Mouse (Mus musculus) embryonic stem cell, embryonic (primary cell): ENCODE data around the gene Msrb3.

Experiments used
- CTCF ChIA-PET, 4 experiments: fragments of 300-600 bp in 2 of 4; fragments of 350-600 bp in 2 of 4; sonication (Branson Sonifier 250); formaldehyde crosslinking; loops; one replicate each; lab custom pipeline; 2022; ENCODE audit warnings: inconsistent platforms in 2 of 4; lab: Charles Lee
- POLR2A ChIA-PET, 4 experiments: fragments of 300-600 bp in 2 of 4; fragments of 350-600 bp in 2 of 4; sonication (Branson Sonifier 250); formaldehyde crosslinking; loops; one replicate each; lab custom pipeline; 2022; ENCODE audit warnings: antibody characterized with exemption in 4 of 4, inconsistent platforms in 1 of 4; lab: Charles Lee

The Msrb3 gene

DNA sequence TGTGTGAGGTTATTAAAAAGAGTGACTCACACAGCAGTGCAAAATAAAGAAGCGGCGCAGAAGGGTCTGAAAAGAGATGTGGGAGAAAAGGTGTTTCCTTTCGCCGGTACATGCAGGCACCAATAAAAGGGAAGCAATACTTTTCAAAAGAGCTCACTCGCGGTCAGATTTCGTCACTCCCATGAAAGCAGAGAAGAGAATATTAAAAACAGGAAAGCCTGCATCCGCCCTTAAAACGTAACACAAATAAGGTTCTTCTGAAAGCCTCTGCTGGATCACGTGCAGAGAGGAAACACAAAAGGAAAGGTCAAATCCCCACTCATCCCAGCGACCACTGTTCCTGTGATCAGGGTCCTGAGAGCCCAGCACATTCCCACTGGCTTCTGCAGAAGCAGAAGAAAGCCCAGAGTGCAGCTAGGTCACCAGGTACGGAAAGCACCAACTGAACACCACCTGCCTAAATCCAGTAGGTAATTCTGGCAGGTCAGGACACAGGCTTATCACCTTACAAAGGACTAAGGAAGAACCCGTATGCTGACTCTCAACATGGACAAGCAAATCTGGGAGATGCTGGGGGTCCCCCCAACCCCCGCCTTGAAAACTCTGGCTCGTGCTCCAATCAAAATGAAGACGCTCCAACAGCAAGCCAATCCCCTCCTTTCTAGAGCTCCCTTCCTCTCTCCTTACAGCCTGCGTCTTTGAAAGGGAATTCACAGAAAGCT is 16.4 kb downstream of the Msrb3 start:
- POLR2A ChIA-PET: interaction anchor here in 1 of 4 experiments (0.5 to 1.7 kb wide), 4 partner anchors 11 to 36 kb away, joined by 3 to 4 read pairs (median 3); no protein-coding TSS in a partner anchor
- CTCF ChIA-PET: interaction anchor here in 3 of 4 experiments (0.5 to 1.3 kb wide), 7 partner anchors 12 to 473 kb away, joined by 3 to 5 read pairs (median 3); no protein-coding TSS in a partner anchor

DNA sequence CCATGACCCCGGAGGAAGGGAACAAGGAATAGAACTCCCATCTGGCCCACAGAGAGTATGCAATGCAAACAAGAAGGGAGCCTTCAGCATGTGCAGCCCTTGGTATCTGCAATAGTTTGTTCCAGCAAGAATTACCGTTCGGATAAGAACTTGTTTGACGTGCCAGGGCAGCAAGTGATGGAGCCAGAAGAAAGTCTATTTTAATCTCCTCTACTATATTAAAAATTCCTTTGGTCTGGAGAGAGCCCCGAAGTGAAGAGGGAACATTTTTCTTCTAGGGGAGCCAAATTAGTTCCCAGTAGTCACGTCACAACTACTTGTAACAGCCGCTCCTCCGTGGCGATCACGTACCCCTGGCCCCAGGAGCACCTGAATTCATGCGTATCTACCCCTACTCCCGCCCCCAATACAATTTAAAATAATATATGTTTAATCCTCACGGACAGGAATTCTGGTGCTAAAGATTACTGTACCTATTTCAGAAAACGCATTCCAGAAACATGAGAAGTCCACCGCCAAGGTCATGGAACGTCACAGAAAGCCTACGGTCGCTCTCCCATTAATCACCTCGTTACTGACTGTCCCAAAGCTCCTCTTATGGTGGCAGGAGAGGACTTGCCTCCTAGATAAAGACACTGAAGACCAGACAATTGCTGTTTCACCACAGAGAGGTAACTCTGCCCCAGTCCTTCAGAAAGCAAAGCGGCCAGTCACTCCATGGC is 22.2 kb downstream of the Msrb3 start:
- ChIA-PET POLR2A (interaction anchor here in 3 of 4 experiments (0.6 to 1.6 kb wide), 8 partner anchors 12 to 567 kb away, joined by 3 to 8 read pairs (median 3); no protein-coding TSS in a partner anchor), CTCF (interaction anchor here (0.5 to 3.9 kb wide), 89 partner anchors 12 to 1073 kb away, joined by 3 to 35 read pairs (median 4); partner anchors contain the start of genes Wif1 (in 3 of the 4), Llph (in 1 of the 4) and Msrb3 (in 1 of the 4))

- POLR2A ChIA-PET: interaction anchor here in 3 of 4 experiments (0.7 to 1.6 kb wide), 7 partner anchors 13 to 567 kb away, joined by 3 to 8 read pairs (median 3); no protein-coding TSS in a partner anchor
- CTCF ChIA-PET: interaction anchor here (0.5 to 3.9 kb wide), 101 partner anchors 9 to 1072 kb away, joined by 3 to 35 read pairs (median 4); partner anchors contain the start of genes Wif1 (in 3 of the 4), Llph (in 1 of the 4) and Msrb3 (in 1 of the 4)
Observed at GRCm38 (mm10) chr10:120875672-120876463, 23.0 kb downstream of the Msrb3 start.

GRCm38 (mm10) chr10:120874261-120874660 is 24.6 kb downstream of the Msrb3 start:
- CTCF ChIA-PET: interaction anchor here in 3 of 4 experiments (2.3 to 3.9 kb wide), 4 partner anchors 10 to 641 kb away, joined by 10 to 35 read pairs (median 20); no protein-coding TSS in a partner anchor
- POLR2A ChIA-PET: no interaction called here

GRCm38 (mm10) chr10:120873646-120874201 is 25.2 kb downstream of the Msrb3 start:
- ChIA-PET CTCF (interaction anchor here (0.5 to 3.9 kb wide), 12 partner anchors 7 to 640 kb away, joined by 3 to 35 read pairs (median 4); no protein-coding TSS in a partner anchor), POLR2A (no interaction called here)

GRCm38 (mm10) chr10:120872483-120872862 is 26.4 kb downstream of the Msrb3 start:
- ChIA-PET POLR2A (no interaction called here), CTCF (interaction anchor here in 3 of 4 experiments (0.5 to 1.3 kb wide), 10 partner anchors 8 to 639 kb away, joined by 3 to 7 read pairs (median 3); no protein-coding TSS in a partner anchor)

- CTCF ChIA-PET: interaction anchor here in 2 of 4 experiments (0.5 to 1.6 kb wide), 5 partner anchors 12 to 614 kb away, joined by 3 to 6 read pairs (median 3); no protein-coding TSS in a partner anchor
- POLR2A ChIA-PET: no interaction called here
Observed at GRCm38 (mm10) chr10:120871630-120872482, 27.0 kb downstream of the Msrb3 start.

DNA sequence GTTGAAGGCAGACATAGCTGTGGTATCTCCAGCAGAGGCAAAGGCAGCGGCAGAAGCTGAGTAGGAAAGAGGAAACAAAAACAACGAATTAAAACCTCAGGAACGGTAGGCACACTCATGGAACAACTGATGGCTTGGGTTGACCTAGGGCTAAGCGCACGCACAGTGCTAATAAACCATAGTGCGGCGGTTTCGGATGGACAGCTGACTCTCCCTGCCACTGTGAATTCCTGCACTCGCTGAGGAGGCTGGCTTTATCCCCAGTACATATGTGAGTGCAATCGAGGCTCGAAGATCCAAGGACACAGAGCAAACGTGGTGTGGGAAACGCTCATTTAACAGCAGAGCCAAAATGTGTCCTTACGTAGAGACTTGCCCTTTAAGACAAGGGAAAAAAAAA is 27.8 kb downstream of the Msrb3 start:
- POLR2A ChIA-PET: interaction anchor here in 1 of 4 experiments (0.8 kb wide), 1 partner anchor 71 kb away, joined by 3 read pairs; no protein-coding TSS in a partner anchor
- CTCF ChIA-PET: interaction anchor here in 1 of 4 experiments (0.8 to 1.6 kb wide), 4 partner anchors 14 to 614 kb away, joined by 3 to 6 read pairs (median 4); no protein-coding TSS in a partner anchor

- POLR2A ChIA-PET: interaction anchor here in 1 of 4 experiments (0.5 to 0.6 kb wide), 2 partner anchors 13 to 38 kb away, joined by 3 read pairs; no protein-coding TSS in a partner anchor
Observed at GRCm38 (mm10) chr10:120869241-120869775, 29.6 kb downstream of the Msrb3 start.

DNA sequence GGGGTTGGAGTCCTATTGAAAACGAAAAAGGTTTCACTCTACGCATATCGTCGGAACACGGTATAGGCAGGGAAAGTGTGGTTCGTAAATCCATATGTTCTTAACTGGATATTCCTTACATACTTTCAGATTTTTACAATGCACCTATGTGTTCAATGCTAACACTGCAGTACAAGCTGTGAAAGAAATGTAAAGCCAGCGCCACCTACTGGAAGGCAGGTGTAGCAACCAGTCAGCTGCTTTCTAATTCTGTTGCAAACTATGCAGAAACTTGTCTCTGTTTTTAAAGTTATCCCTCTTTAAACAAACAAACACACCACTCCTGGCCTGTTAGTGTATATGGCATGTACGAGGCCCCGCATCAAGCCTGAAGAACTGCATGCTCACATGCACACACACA is 34.5 kb downstream of the Msrb3 start:
- CTCF ChIA-PET: interaction anchor here (0.6 to 1.6 kb wide), 32 partner anchors 8 to 652 kb away, joined by 3 to 16 read pairs (median 3); no protein-coding TSS in a partner anchor
- POLR2A ChIA-PET: interaction anchor here in 2 of 4 experiments (0.6 to 0.7 kb wide), 3 partner anchors 253 to 547 kb away, joined by 3 read pairs; no protein-coding TSS in a partner anchor

More at GRCm38 (mm10) chr10:120869241-120869775, 29.6 kb downstream of the Msrb3 start:
- CTCF ChIA-PET: interaction anchor here in 2 of 4 experiments (0.6 to 0.7 kb wide), 2 partner anchors 227 to 1113 kb away, joined by 3 to 4 read pairs; no protein-coding TSS in a partner anchor

- ChIA-PET POLR2A (no interaction called here), CTCF (interaction anchor here in 2 of 4 experiments (1.2 to 1.8 kb wide), 3 partner anchors 11 to 15 kb away, joined by 4 to 5 read pairs (median 5); no protein-coding TSS in a partner anchor)
Observed at GRCm38 (mm10) chr10:120861674-120862073, 37.2 kb downstream of the Msrb3 start.

GRCm38 (mm10) chr10:120861194-120861593 is 37.7 kb downstream of the Msrb3 start:
- ChIA-PET CTCF (interaction anchor here in 2 of 4 experiments (1.2 to 1.8 kb wide), 3 partner anchors 10 to 15 kb away, joined by 4 to 5 read pairs (median 5); no protein-coding TSS in a partner anchor), POLR2A (no interaction called here)

DNA sequence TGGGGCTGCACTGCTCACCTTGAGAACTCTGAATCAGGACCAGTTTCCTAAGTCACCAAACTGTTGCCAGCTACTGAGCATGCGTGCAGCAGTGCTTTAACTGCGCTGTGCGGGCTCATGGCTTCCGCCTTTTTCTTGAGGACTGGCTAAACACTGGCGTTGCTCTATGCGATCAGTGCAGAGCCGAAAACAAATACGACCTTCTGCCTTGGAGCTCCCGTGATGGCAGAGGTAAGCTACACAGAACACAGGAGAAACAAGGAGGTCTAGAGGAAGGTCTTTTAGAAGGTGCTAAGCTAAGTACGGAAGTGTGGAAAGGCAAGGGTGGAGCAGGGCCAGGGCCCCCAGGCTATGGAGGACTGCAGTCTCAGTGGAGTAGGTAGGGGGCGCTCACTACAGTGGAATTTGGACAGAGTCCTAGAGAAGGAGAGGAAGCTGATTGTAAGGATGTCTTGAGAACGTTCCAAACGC is 41.3 kb downstream of the Msrb3 start:
- POLR2A ChIA-PET: interaction anchor here in 2 of 4 experiments (0.6 to 1.8 kb wide), 7 partner anchors 17 to 335 kb away, joined by 3 to 4 read pairs (median 3); partner anchors contain the start of gene Lemd3 (in 1 of the 2)
- CTCF ChIA-PET: interaction anchor here (0.5 to 3.1 kb wide), 52 partner anchors 9 to 682 kb away, joined by 3 to 35 read pairs (median 4); partner anchors contain the start of genes Hmga2 (in 1 of the 4) and Irak3 (in 1 of the 4)

DNA sequence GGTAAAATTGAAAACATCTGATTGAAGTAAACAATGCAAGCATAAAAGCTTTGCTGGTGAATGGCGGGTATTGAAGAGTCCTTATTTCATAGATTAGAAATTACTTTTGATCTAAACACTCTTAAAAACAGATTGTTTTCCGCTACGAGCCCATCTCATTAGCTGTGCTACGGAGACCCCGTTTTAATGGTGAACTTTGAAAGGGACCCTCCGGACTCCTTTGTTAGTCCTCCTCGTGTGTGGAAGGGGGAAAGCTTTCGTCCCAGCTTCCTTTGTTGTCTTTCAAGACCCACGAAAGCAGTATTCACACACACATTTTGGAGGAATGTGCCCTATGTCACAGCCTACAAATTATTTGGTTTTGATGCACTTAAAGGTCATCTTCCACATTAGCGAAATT is 44.6 kb downstream of the Msrb3 start:
- CTCF ChIA-PET: interaction anchor here in 3 of 4 experiments (0.5 to 1.9 kb wide), 4 partner anchors 11 to 1183 kb away, joined by 3 to 5 read pairs (median 3); no protein-coding TSS in a partner anchor
- POLR2A ChIA-PET: interaction anchor here in 2 of 4 experiments (0.6 to 1.0 kb wide), 3 partner anchors 12 to 1231 kb away, joined by 3 to 4 read pairs (median 4); no protein-coding TSS in a partner anchor

DNA sequence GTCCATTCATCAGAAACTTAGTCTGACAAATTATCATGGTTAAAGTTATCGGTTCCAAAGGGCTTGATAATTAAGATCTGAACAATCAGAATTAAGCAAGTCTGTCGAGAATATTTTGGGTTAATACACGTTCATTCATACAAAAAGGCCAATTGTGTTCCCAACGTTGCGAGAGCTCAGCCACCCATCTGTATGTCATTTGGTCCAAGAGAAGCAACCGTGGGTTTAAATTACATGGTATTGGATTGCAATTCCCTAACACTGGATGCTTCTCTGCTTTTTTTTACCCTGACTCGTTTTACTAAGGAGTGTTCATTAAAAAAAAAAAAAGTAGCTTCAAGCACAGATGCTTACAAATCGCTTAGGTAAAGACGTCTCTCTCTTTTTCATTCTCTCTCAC is 45.1 kb downstream of the Msrb3 start:
- POLR2A ChIA-PET: interaction anchor here in 2 of 4 experiments (0.7 to 1.0 kb wide), 2 partner anchors 11 to 1231 kb away, joined by 3 to 4 read pairs; no protein-coding TSS in a partner anchor
- CTCF ChIA-PET: interaction anchor here in 3 of 4 experiments (0.5 to 1.9 kb wide), 4 partner anchors 11 to 1182 kb away, joined by 3 to 5 read pairs (median 3); no protein-coding TSS in a partner anchor
